Mouse (Mus musculus): ENCODE measurements at regions not wholly inside any gene's neighbourhood (a gene's known extent, or its start where the extent isn't known, plus 50 kb on each side); places are given as distances from the start of the nearest gene placed in this dataset.

DNA sequence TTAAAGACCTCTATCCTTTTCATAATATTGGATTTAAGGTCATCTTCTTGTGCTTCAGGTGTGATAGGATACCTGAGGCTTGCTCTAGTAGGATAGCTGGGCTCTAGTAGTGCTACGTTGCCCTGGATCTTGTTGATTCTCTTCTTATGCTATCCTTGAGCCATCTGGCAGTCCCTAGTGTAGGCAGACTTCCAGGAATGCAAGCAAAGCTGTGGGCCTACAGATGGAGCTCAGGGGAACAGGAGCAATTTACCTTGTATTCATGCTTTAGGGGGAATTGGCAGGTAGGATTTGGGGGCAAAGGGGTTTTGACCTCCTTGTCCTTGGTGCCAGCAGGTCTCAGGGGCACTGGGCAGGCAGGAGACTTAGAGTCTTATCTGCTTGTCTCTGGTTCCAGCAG, 297.8 kb upstream of the Dcbld2 start:
- TF ChIP-seq CTCF (IDR thresholded peaks at IDR 0.05; ENCODE audit: borderline replicate concordance, insufficient read depth, low read depth, low read length) = no peak
- no peak for TF ChIP-seq POLR2A (IDR thresholded peaks at IDR 0.05; ENCODE audit: borderline replicate concordance, insufficient read depth, low read length)
